Mouse (Mus musculus) MEL (cell line): Measurements from ENCODE around the gene Ssr1.

ENCODE experiments used
- CTCF ChIP-seq, 3 experiments: IDR thresholded peaks in 2 of 3; conservative IDR thresholded peaks in 1 of 3; 2 replicates each; pipeline ENCODE4 v1.5.1; 2011 to 2012; ENCODE audit warnings: low read length in 3 of 3, low read depth in 2 of 3, mild to moderate bottlenecking in 2 of 3, improper control_type of control experiment in 1 of 3, inconsistent platforms in 1 of 3, mixed read lengths in 1 of 3, moderate library complexity in 1 of 3; ENCODE audit not compliant: control insufficient read depth in 1 of 3, insufficient read depth in 1 of 3, poor library complexity in 1 of 3, severe bottlenecking in 1 of 3
- ELF1 ChIP-seq: IDR thresholded peaks from 2 replicates; pipeline ENCODE4 v1.6.1; 2014; ENCODE audit warnings: low read depth, mild to moderate bottlenecking, inconsistent platforms, low read length, improper control_type of control experiment, moderate library complexity
- EP300 ChIP-seq, 2 experiments: IDR thresholded peaks; 2 replicates each; pipeline ENCODE4 v1.6.1; 2011; ENCODE audit warnings: improper control_type of control experiment in 2 of 2, low read length in 2 of 2, low read depth in 1 of 2, mild to moderate bottlenecking in 1 of 2
- GATA1 ChIP-seq: IDR thresholded peaks from 2 replicates; pipeline ENCODE4 v1.6.1; 2011; ENCODE audit warnings: low read depth, low read length, improper control_type of control experiment
- HCFC1 ChIP-seq: IDR thresholded peaks from 2 replicates; pipeline ENCODE4 v1.6.1; 2012; ENCODE audit warnings: low read depth, mild to moderate bottlenecking, inconsistent platforms, low read length, improper control_type of control experiment, moderate library complexity
- JUND ChIP-seq: IDR thresholded peaks from 2 replicates; pipeline ENCODE4 v1.6.1; 2011; ENCODE audit warnings: low read depth, mild to moderate bottlenecking, improper control_type of control experiment, low read length
- MAX ChIP-seq: IDR thresholded peaks from 2 replicates; pipeline ENCODE4 v1.6.1; 2011; ENCODE audit warnings: low read length, improper control_type of control experiment
- POLR2A ChIP-seq, 2 experiments: IDR thresholded peaks; 2 replicates each; pipeline ENCODE4 v1.6.1; 2011 to 2012; ENCODE audit warnings: low read length in 2 of 2, mild to moderate bottlenecking in 2 of 2, control low read depth in 1 of 2, improper control_type of control experiment in 1 of 2, low read depth in 1 of 2, moderate library complexity in 1 of 2; ENCODE audit not compliant: control insufficient read depth in 1 of 2, insufficient read depth in 1 of 2, poor library complexity in 1 of 2
- POLR2AphosphoS2 ChIP-seq: IDR thresholded peaks from 2 replicates; pipeline ENCODE4 v1.6.1; 2011; ENCODE audit warnings: low read length, improper control_type of control experiment
- SIN3A ChIP-seq: IDR thresholded peaks from 2 replicates; pipeline ENCODE4 v1.6.1; 2012; ENCODE audit warnings: low read length, improper control_type of control experiment, inconsistent platforms
- TAL1 ChIP-seq: IDR thresholded peaks from 2 replicates; pipeline ENCODE4 v1.6.1; 2012; ENCODE audit warnings: mild to moderate bottlenecking, inconsistent platforms, low read length, moderate library complexity, mixed read lengths
- TCF12 ChIP-seq: IDR thresholded peaks from 2 replicates; pipeline ENCODE4 v1.6.1; 2014; ENCODE audit warnings: low read depth, mild to moderate bottlenecking, inconsistent platforms, low read length, improper control_type of control experiment, moderate library complexity
- UBTF ChIP-seq: IDR thresholded peaks from 2 replicates; pipeline ENCODE4 v1.6.1; 2012; ENCODE audit warnings: low read depth, mild to moderate bottlenecking, inconsistent platforms, low read length, improper control_type of control experiment, moderate library complexity, borderline replicate concordance; ENCODE audit not compliant: insufficient read depth
- USF1 ChIP-seq: IDR thresholded peaks from 2 replicates; pipeline ENCODE4 v1.6.1; 2014; ENCODE audit warnings: low read depth, mild to moderate bottlenecking, inconsistent platforms, low read length, improper control_type of control experiment, moderate library complexity

GRCm38 (mm10) chr13:38012436-38012835 is 18.4 kb upstream of the Ssr1 start:
- TF ChIP-seq CTCF (IDR thresholded peaks at IDR 0.05 in 2 of 3, conservative IDR thresholded peaks at IDR 0.05 in 1 of 3; ENCODE audit: control insufficient read depth in 1 of 3, insufficient read depth in 1 of 3, low read depth in 2 of 3, low read length in 3 of 3, poor library complexity in 1 of 3, severe bottlenecking in 1 of 3) (no peak), POLR2A (IDR thresholded peaks at IDR 0.05; ENCODE audit: control insufficient read depth in 1 of 2, insufficient read depth in 1 of 2, low read depth in 1 of 2, low read length in 2 of 2, poor library complexity in 1 of 2) (no peak), MAX (no peak), TAL1 (no peak), EP300 (IDR thresholded peaks at IDR 0.05; ENCODE audit: low read depth in 1 of 2, low read length in 2 of 2) (no peak), HCFC1 (no peak), USF1 (no peak), UBTF (no peak), ELF1 (no peak), SIN3A (no peak), POLR2AphosphoS2 (no peak), JUND (no peak), TCF12 (no peak), GATA1 (no peak)
